Mouse (Mus musculus): ENCODE results near the gene Mbd5. TPM values are rescaled to one million over a fixed set of nuclear protein-coding genes. Genes with fewer than 3 reads are reported as not detected.

Mbd5 gene
- polyA plus RNA-seq, 1 experiment = 43.5 TPM

DNA sequence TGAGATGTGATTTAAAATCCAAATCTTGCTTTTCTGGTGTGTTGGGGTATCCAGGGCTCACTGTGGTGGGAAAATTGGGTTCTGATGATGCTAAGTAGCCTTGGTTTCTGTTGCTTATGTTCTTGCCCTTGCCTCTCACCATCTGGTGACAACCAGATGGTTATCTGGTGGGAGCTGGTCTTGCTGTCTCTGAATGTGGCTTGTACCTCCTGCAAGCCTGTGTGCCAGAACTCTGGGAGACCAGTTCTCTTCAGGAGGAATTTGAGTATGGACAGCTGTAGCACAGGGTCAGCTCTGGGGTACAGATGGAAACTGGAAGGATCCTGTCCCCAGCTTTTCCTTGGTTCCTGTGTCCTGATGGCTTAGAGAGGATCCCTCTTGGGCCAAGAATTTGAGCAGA lies 280.4 kb downstream of the Mbd5 start:
- no peak overlapping the region for H3K27ac ChIP-seq (ENCODE audit: insufficient read depth, low read length)
- no peak for TF ChIP-seq CTCF (IDR thresholded peaks at IDR 0.05; ENCODE audit: borderline replicate concordance, insufficient read depth, low read length)
- no peak for TF ChIP-seq POLR2A (IDR thresholded peaks at IDR 0.05; ENCODE audit: low read depth, low read length)
- H3K4me1 ChIP-seq (ENCODE audit: control insufficient read depth, insufficient read depth, low read length) = no peaks in the 10 kb centered on the region
- no peak overlapping the region for H3K4me3 ChIP-seq (ENCODE audit: insufficient read depth, low read length)

DNA sequence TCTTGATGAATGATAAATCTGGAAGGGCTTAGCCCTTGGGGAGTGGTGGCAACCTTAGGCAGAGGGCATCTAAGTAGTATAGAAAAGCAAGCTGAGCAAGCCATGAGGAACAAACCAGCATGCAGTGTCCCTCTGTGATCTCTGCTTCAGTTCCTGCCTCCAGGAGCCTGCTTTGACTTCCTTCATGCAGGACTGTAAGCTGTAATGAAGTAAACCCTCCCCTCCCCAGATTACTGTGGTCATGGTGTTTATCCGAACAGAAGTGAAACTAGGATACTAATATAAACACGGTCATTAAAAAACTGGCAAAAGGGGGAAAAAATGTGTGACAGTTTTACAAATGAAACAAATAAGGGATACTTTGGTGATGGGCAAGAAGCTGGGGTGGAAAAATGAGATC lies 284.8 kb downstream of the Mbd5 start:
- Histone ChIP-seq H3K27ac (ENCODE audit: insufficient read depth, low read length) (no peak overlapping the region), H3K4me3 (ENCODE audit: insufficient read depth, low read length) (no peak overlapping the region), H3K4me1 (ENCODE audit: control insufficient read depth, insufficient read depth, low read length) (no peaks in the 10 kb centered on the region)
- no peak for TF ChIP-seq CTCF (IDR thresholded peaks at IDR 0.05; ENCODE audit: borderline replicate concordance, insufficient read depth, low read length)
- no peak for TF ChIP-seq POLR2A (IDR thresholded peaks at IDR 0.05; ENCODE audit: low read depth, low read length)

- no peak for TF ChIP-seq POLR2A (IDR thresholded peaks at IDR 0.05; ENCODE audit: low read depth, low read length)
- no peak for TF ChIP-seq CTCF (IDR thresholded peaks at IDR 0.05; ENCODE audit: borderline replicate concordance, insufficient read depth, low read length)
- H3K4me3 ChIP-seq (ENCODE audit: insufficient read depth, low read length) = no peak overlapping the region
- H3K4me1 ChIP-seq (ENCODE audit: control insufficient read depth, insufficient read depth, low read length) = no peaks in the 10 kb centered on the region
- no peak overlapping the region for H3K27ac ChIP-seq (ENCODE audit: insufficient read depth, low read length)
Observed at GRCm38 (mm10) chr2:49241715-49242114, 292.4 kb downstream of the Mbd5 start.

- H3K27ac ChIP-seq (ENCODE audit: insufficient read depth, low read length) = no peak overlapping the region
- TF ChIP-seq CTCF (IDR thresholded peaks at IDR 0.05; ENCODE audit: borderline replicate concordance, insufficient read depth, low read length) = no peak
- no peak for TF ChIP-seq POLR2A (IDR thresholded peaks at IDR 0.05; ENCODE audit: low read depth, low read length)
- no peaks in the 10 kb centered on the region for H3K4me1 ChIP-seq (ENCODE audit: control insufficient read depth, insufficient read depth, low read length)
- no peak overlapping the region for H3K4me3 ChIP-seq (ENCODE audit: insufficient read depth, low read length)
Observed at GRCm38 (mm10) chr2:49264092-49264491, 314.8 kb downstream of the Mbd5 start.

DNA sequence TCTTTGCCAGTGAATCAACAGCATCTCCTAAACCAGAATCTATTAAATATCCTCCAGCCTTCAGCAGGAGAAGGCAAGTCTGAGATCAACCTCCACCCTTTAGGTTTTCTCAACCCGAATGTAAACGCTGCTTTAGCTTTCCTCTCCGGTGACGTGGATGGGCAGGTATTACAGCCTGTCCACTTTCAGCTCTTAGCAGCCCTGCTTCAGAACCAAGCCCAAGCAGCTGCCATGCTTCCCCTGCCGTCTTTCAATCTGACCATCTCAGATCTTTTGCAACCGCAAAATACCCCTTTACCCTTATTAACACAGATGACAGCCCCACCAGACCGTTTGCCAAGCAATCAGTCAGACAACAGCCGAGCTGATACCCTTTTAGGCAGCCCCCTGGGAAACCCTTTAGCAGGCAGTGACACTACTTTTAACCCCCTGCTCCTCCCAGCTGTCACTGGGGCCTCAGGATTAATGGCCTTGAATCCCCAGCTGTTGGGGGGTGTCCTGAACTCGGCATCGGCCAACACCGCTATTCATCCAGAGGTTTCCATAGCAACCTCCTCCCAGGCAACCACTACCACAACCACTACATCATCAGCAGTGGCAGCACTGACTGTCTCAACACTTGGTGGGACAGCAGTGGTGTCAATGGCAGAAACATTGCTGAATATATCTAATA lies 323.1 kb downstream of the Mbd5 start:
- Histone ChIP-seq H3K4me1 (ENCODE audit: control insufficient read depth, insufficient read depth, low read length) (no peaks in the 10 kb centered on the region), H3K4me3 (ENCODE audit: insufficient read depth, low read length) (no peak overlapping the region), H3K27ac (ENCODE audit: insufficient read depth, low read length) (no peak overlapping the region)
- TF ChIP-seq CTCF (IDR thresholded peaks at IDR 0.05; ENCODE audit: borderline replicate concordance, insufficient read depth, low read length) (no peak), POLR2A (IDR thresholded peaks at IDR 0.05; ENCODE audit: low read depth, low read length) (no peak)

- no peak overlapping the region for H3K27ac ChIP-seq (ENCODE audit: insufficient read depth, low read length)
Observed at GRCm38 (mm10) chr2:49276017-49276722, 326.9 kb downstream of the Mbd5 start.

DNA sequence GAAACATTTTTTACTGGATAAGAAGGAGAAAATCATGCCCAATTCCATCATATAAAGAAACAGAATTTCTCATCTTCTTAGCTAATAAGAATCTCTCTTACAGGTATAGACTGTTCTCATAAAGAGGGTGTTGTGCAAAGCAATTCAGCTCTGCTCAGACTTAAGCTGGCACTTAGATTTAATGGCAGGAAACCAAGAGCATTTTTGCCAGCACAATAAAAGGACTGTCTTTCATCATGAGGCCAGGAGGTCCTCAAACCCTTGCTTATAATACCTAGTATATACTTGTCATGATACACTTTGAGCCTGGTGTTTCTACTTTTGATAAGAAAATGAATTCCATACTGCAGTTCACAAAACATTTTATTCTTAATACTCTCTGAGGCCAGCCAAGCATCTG lies 331.2 kb downstream of the Mbd5 start:
- Histone ChIP-seq H3K4me3 (ENCODE audit: insufficient read depth, low read length) (no peak overlapping the region), H3K4me1 (ENCODE audit: control insufficient read depth, insufficient read depth, low read length) (no peaks in the 10 kb centered on the region), H3K27ac (ENCODE audit: insufficient read depth, low read length) (no peak overlapping the region)
- TF ChIP-seq POLR2A (IDR thresholded peaks at IDR 0.05; ENCODE audit: low read depth, low read length) (no peak), CTCF (IDR thresholded peaks at IDR 0.05; ENCODE audit: borderline replicate concordance, insufficient read depth, low read length) (no peak)

More at GRCm38 (mm10) chr2:49276017-49276722, 326.9 kb downstream of the Mbd5 start:
- Histone ChIP-seq H3K4me3 (ENCODE audit: insufficient read depth, low read length) (no peak overlapping the region), H3K4me1 (ENCODE audit: control insufficient read depth, insufficient read depth, low read length) (no peaks in the 10 kb centered on the region)
- TF ChIP-seq POLR2A (IDR thresholded peaks at IDR 0.05; ENCODE audit: low read depth, low read length) = no peak
- TF ChIP-seq CTCF (IDR thresholded peaks at IDR 0.05; ENCODE audit: borderline replicate concordance, insufficient read depth, low read length) = no peak

DNA sequence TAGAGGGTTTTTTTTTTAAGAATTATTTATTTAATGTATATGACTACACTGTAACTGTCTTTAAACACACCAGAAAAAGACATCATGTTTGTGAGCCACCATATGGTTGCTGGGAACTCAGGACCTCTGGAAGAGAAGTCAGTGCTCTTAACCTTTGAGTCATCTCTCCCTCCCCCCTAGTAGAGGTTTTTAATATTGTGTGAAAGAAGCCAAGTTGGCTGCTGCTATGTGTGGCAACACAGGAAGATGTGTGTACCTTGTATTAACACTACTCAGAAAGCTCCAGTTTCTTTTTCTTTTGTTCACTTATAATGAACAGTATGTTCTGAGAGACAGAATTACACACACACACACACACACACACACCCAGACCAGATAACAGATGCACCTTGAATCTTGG lies 334.3 kb downstream of the Mbd5 start:
- Histone ChIP-seq H3K27ac (ENCODE audit: insufficient read depth, low read length) (no peak overlapping the region), H3K4me3 (ENCODE audit: insufficient read depth, low read length) (no peak overlapping the region), H3K4me1 (ENCODE audit: control insufficient read depth, insufficient read depth, low read length) (no peaks in the 10 kb centered on the region)
- TF ChIP-seq CTCF (IDR thresholded peaks at IDR 0.05; ENCODE audit: borderline replicate concordance, insufficient read depth, low read length) (no peak), POLR2A (IDR thresholded peaks at IDR 0.05; ENCODE audit: low read depth, low read length) (no peak)

DNA sequence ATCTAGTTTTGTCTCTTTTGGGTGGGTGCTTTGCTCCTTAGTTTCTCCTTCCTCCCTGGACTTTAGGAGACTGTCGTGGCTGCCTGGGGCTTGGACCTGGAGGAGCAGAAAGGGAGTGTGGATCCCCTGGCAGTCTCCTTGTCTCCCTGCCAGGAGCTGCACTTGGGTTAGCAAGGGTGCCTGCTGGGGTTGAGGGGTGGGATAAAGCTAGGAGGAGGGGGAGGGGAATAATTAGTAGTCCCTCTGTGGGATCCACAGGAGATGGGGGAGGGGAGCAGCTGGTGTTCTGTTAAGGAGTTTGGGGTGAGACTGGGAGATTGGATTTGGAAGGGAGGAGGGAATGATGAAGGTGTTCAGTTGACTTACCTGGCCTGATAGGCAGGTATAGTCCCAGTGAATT lies 337.7 kb downstream of the Mbd5 start:
- H3K4me1 ChIP-seq (ENCODE audit: control insufficient read depth, insufficient read depth, low read length) = no peaks in the 10 kb centered on the region
- H3K4me3 ChIP-seq (ENCODE audit: insufficient read depth, low read length) = no peak overlapping the region
- TF ChIP-seq POLR2A (IDR thresholded peaks at IDR 0.05; ENCODE audit: low read depth, low read length) (no peak), CTCF (IDR thresholded peaks at IDR 0.05; ENCODE audit: borderline replicate concordance, insufficient read depth, low read length) (no peak)
- no peak overlapping the region for H3K27ac ChIP-seq (ENCODE audit: insufficient read depth, low read length)

DNA sequence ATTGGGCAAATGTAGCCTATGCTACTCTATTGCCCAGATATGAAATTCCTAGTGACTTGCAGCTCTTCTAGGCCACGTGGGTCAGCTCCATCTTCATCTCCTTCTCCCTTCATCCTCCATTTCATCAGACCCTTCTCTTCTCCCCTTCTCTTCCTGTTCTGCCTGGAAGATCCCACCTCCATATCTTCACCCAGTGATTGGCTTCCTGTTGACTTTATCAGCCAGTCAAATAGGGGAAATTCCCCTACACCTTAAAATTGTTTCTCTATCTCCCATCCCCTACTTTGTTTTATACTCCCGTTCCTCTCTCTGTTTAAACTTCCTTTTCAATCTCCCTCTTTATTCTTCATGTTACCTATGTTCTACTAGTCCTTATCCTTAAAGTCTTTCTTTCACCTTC lies 342.4 kb downstream of the Mbd5 start:
- no peak overlapping the region for H3K4me3 ChIP-seq (ENCODE audit: insufficient read depth, low read length)
- H3K27ac ChIP-seq (ENCODE audit: insufficient read depth, low read length) = no peak overlapping the region
- no peak for TF ChIP-seq CTCF (IDR thresholded peaks at IDR 0.05; ENCODE audit: borderline replicate concordance, insufficient read depth, low read length)
- no peak for TF ChIP-seq POLR2A (IDR thresholded peaks at IDR 0.05; ENCODE audit: low read depth, low read length)
- no peaks in the 10 kb centered on the region for H3K4me1 ChIP-seq (ENCODE audit: control insufficient read depth, insufficient read depth, low read length)

All from embryonic fibroblast, embryonic 13.5 days (primary cell).